Mouse (Mus musculus) lung, adult 2 months (tissue): ENCODE measurements around the gene Gm45711. TPM values are rescaled to one million over a fixed set of nuclear protein-coding genes. Genes with fewer than 3 reads are reported as not detected.

ENCODE experiments used
- DNase-seq: peaks from one replicate; pipeline ENCODE4 v3.0.0; 2022
- H3K4me1 ChIP-seq: fragments of 200-500 bp; 2 replicates; pipeline ENCODE4 v1.6.1; 2011; ENCODE audit warnings: low read length; ENCODE audit not compliant: control insufficient read depth, insufficient read depth
- H3K4me3 ChIP-seq: fragments of 200-500 bp; replicated peaks from 2 replicates; pipeline ENCODE3; 2011; ENCODE audit warnings: low read depth, mild to moderate bottlenecking, control low read depth, low read length; ENCODE audit errors: extremely low read depth
- CTCF ChIP-seq: fragments of 200-500 bp; IDR thresholded peaks from 2 replicates; pipeline ENCODE4 v1.5.1; 2011; ENCODE audit warnings: mild to moderate bottlenecking, low read length, control low read depth; ENCODE audit not compliant: insufficient read depth
- POLR2A ChIP-seq: fragments of 200-500 bp; IDR thresholded peaks from 2 replicates; pipeline ENCODE4 v1.6.1; 2011; ENCODE audit warnings: low read depth, mild to moderate bottlenecking, control low read depth, low read length, borderline replicate concordance; ENCODE audit errors: extremely low read depth
- WGBS: fragments of 180-500 bp; shearing (Covaris S2); methylation state at CpG from one replicate; pipeline ENCODE4 v1.1.7; 2018; 5-methylcytosine and 5-hydroxymethylcytosine counted together
- polyA plus RNA-seq: library from polyadenylated mRNA; depleted of rRNA; stranded (reverse); fragments of >200 nt; gene quantifications from 2 replicates; pipeline ENCODE4 v1.2.3, GENCODE M21; 2012

Gene Gm45711
- polyA plus RNA-seq, 1 experiment, result not detected

DNA sequence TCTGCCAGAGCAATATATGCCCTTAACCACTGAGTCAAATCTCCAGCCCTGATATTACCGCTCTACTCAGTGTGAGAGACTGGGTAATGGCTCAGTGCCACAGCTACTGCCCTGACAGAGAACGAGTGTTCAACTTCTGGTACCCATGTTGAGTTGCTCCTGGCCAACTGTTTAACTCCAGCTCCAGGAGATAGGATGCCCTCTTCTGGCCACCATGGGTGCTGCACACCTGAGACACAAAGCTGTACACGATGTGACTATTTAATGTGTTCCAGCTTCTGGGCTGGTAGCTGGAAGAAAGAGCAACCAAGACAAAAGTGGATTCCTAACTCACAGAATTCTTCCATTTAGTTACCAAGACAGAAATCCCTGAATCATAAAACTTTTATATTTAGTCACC lies 56.9 kb downstream of the Gm45711 start:
- Histone ChIP-seq H3K4me3 (no peak overlapping the region), H3K4me1 (no peaks in the 10 kb centered on the region)
- peak; percentile 47 for TF ChIP-seq CTCF
- no peak for TF ChIP-seq POLR2A
- DNase-seq, result no peak
- WGBS, result 87% methylated on average over 3 of the region's 3 CpGs

DNA sequence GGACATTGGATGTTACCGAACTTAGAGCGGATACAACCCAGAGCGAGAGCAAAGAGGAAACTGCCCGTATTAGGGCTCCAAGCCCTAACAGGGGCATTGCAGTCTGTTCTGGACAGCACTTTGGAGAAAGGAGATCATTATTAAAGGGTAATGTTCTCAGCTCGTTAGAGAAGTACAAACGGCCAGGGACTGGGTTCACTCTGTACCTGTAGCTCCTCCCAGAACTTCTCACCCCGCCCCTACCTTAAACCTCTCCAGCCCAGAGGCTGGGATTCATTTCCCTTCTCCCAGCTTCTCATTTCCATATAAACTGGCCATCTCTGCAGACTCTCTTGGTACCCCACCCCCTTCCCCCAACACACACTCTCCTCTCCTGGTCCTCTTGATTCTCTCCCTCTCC lies 58.4 kb downstream of the Gm45711 start:
- no peak for TF ChIP-seq CTCF
- TF ChIP-seq POLR2A, result no peak
- Histone ChIP-seq H3K4me3 (peak overlapping the region; percentile 89), H3K4me1 (peaks cover 5% of the 10 kb centered on the region)
- WGBS, result 2% methylated on average over 7 of the region's 7 CpGs
- DNase-seq, result no peak

DNA sequence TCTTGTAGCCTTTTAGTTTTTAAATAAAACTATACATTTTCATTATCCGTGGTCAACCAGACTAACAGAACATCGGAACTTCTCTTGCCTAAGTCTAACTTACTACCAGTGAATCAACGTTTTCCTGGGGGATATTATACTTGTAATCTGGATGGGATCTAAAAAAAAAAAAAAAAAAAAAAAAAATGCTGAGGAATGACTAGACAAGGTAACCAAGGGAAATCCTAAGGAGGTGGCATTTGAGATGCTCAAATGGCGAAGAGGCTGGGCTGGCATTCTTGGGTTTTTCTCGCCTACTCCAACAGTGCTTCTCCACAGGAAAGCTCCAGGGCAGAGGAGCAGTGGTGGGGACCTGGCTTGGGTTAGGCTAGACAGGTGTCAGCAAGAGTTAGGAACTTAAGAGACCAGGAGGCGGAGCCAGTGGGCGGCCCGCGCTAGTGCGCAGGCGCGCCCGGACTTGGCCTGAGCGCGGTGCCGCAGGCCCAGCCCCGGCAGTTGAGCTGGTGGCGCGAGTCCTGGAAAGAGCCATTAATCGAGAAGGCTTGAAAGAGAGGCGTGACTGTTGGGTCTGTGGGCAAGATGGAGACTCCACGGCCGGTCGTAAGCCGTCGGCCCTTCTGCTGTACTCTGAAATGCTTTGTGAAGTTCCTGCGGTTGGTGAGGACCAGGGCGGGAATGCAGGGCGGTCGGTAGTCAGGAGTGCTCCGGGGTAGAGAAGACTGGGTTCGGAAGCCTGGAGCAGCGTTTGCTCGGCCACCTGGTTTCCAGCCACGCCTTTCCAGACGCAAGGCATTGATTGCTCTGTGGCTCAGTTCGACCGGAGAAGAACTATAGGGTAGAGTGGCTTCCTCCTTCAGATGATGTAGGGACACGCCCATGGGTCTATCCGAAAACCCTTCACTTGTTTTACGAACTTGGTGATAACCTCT lies 59.2 kb downstream of the Gm45711 start, which contains the start of gene Cklf:
TSS of gene Cklf (plus strand) at position 423 of the 929 bp plus-strand sequence.
- Histone ChIP-seq H3K4me3 (peak within 1 kb of the TSS; percentile 89), H3K4me1 (peaks cover 5% of the 10 kb centered on the region)
- TF ChIP-seq POLR2A (peak; percentile 55; the same call in 1 of the 2 replicates), CTCF (no peak)
- peak; percentile 85 for DNase-seq
- 3% methylated on average over 41 of the region's 41 CpGs for WGBS

DNA sequence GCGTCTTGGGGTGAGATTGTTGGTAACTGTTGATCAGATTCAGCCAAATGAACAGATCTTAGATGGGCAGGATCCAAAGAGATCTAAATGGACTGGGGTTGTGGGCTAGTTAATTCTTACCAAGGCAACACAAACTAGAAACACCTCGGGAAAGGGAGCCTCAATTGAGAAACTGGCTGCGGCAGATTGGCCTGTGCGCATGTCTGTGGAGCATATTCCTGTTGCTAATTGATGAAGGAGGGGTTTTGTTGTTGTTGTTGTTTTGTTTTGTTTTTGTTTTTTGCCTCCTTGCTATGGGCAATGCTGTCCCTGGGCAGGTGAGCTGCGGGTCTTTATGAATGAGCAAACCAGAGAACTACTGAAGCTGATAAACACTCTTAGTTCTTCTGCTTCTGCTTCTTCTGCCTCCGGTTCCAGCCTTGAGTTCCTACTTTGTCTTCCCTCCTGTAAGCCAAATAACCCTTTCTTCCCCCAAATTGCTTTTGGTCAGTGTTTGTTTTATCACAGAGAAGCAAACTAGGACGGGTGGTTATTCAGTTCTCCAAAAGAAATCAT lies 60.4 kb downstream of the Gm45711 start:
- H3K4me3 ChIP-seq, result no peak overlapping the region
- WGBS, result 81% methylated on average over 7 of the region's 7 CpGs

DNA sequence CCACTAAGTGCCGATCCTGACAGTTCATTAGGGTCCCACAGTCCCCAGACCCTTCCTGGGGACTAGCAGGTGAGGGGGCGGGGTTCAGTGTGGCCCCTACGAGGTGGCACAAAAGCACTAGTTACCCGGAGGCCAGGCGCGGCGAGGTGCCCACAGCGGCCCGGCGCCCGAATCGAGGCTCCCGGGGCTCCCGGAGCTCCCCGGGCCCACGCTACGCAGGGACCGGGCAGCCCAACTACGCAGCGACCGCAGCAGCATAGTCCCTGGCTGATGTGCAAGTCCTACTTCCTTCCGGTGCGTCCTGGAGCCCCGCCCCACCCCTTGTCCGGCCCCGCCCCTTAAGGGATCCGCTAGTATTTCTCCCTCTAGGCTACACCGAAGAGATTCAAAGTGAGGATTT lies 61.6 kb downstream of the Gm45711 start, which contains the start of gene Tk2:
TSS of gene Tk2 (minus strand) at position 283 of the 400 bp plus-strand sequence.
- Histone ChIP-seq H3K4me1 (peaks cover 5% of the 10 kb centered on the region), H3K4me3 (peak within 1 kb of the TSS; percentile 74)
- DNase-seq, result peak; percentile 75
- WGBS, result under 1% methylated on average over 28 of the region's 28 CpGs
- TF ChIP-seq POLR2A (peak; percentile 93; the same call in 1 of the 2 replicates), CTCF (no peak)

More for the DNA sequence above, 60.4 kb downstream of the Gm45711 start:
- no peak for DNase-seq
- H3K4me1 ChIP-seq, result peaks cover 5% of the 10 kb centered on the region
- TF ChIP-seq CTCF (no peak), POLR2A (no peak)

DNA sequence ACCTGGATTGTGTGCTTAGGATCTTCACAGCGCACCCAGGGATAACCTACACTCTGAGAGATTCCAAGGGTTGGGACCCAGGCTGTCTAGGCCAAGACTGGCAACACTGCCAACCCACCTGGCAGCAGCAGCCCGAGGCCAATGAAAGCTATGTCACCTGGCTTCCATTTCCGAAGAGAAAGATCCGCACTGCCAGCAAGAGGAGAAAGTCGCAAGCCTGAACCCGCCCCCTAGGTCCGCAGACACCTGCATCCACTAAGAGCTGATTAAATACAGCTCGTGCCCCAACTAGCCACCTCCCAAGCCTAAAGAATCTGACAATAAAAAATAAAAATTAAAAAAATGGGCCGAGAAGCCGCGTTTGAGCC lies 62.0 kb downstream of the Gm45711 start:
- WGBS, result 3% methylated on average over 11 of the region's 11 CpGs
- no peak for DNase-seq
- Histone ChIP-seq H3K4me1 (peaks cover 5% of the 10 kb centered on the region), H3K4me3 (peak overlapping the region; percentile 74)
- no peak for TF ChIP-seq POLR2A
- no peak for TF ChIP-seq CTCF

DNA sequence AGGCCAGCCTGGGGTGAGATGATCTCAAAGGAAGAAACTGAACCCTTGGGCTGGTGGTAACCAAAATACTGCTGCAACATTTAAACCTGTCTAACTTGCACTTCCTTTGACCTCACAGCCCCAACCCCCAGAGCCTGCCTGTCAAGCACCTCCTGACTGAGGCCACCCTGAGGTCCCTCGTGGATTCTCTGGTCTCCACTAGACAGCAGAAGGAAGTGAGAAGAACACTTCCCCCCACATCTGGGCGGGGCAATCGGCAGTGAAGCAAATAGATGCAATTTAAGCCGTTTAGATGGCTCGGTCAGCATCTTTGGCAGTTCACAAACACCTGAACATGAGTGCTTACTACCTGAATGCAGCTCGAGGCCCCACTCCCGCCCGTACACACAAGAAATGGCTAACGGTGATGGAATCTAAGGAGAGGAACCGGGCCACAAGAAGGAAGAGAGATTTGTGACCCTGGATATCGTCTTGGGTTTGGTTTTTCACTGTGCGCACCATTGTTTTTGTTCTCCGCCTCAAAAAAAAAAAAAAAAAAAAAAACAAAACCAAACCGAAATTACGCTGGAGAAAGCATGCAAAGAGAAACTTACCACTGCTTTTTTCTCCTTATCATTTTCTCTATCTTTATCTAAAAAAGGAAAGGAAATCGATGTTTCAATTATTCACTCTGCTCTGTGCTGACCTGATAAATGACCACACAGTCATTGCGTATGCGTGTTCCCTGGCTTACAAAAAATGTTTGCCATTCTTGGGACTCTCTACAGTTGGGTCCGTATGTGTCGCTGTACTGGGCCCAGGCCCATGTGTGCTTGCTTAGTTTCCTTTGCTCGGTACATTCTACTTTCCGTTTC lies 62.6 kb downstream of the Gm45711 start:
- no peak for DNase-seq
- WGBS, result 46% methylated on average over 22 of the region's 22 CpGs
- TF ChIP-seq CTCF (no peak), POLR2A (no peak)
- Histone ChIP-seq H3K4me3 (peak overlapping the region; percentile 74), H3K4me1 (peaks cover 5% of the 10 kb centered on the region)

DNA sequence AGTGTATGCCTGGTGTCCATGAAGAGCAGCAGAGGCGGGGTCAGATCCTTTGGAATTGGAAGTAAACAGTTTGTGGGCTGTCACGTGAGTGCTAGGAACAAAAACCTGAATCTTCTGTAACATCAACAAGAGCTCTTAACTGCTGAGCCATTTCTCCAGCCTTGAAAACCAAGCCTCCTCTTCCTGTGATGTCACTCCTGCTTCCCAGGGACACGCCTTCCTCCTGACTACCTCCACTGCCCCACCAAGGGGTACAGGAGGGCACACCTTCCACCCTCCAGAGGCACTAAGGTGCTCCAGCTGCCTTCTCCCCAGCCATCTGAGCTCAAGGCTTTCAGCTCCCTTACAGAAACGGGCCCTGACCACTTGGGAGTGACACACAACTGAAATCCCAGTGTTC lies 63.3 kb downstream of the Gm45711 start:
- no peak for DNase-seq
- Histone ChIP-seq H3K4me3 (no peak overlapping the region), H3K4me1 (peaks cover 5% of the 10 kb centered on the region)
- TF ChIP-seq CTCF, result no peak
- no peak for TF ChIP-seq POLR2A
- 67% methylated on average over 4 of the region's 4 CpGs for WGBS
